Mouse (Mus musculus) left cerebral cortex, adult 8-10 months (tissue): ENCODE measurements at regions not wholly inside any gene's neighbourhood (a gene's known extent, or its start where the extent isn't known, plus 50 kb on each side); places are given as distances from the start of the nearest gene placed in this dataset.

Experiments
- DNase-seq, 2 experiments: peaks; one replicate each; pipeline ENCODE4 v3.0.0; 2022; ENCODE audit warnings: low spot score in 2 of 2

- peak; percentile 12 to 61 for DNase-seq
Measured at GRCm38 (mm10) chr7:77988177-77988576, 749.6 kb downstream of the Ntrk3 start.

- DNase-seq: no peak
Measured at GRCm38 (mm10) chr7:77966658-77967057, 771.2 kb downstream of the Ntrk3 start.

DNA sequence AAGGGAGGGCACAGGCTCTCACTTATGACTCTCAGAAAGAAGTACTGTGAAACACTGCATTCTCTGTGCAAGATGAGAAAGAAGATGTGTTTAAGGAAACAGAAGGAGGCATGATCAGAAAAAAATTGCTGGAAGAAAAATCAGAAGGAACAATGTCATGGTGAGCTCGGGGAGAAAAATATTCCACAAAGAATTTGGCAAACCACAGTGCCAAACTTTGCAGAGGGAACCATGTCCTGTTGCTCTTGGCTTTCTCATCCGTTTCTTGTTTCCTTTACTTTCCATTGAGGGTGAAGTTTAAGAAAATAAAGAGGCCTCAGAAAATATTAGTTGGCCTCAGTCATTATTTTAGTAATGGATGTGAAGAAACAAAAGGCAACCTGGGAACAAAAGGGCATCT, 804.4 kb downstream of the Ntrk3 start:
- no peak for DNase-seq

- DNase-seq: no peak
Measured at GRCm38 (mm10) chr7:77928479-77929467, 809.0 kb downstream of the Ntrk3 start.

GRCm38 (mm10) chr7:77899231-77899630, 838.6 kb downstream of the Ntrk3 start:
- no peak for DNase-seq

DNA sequence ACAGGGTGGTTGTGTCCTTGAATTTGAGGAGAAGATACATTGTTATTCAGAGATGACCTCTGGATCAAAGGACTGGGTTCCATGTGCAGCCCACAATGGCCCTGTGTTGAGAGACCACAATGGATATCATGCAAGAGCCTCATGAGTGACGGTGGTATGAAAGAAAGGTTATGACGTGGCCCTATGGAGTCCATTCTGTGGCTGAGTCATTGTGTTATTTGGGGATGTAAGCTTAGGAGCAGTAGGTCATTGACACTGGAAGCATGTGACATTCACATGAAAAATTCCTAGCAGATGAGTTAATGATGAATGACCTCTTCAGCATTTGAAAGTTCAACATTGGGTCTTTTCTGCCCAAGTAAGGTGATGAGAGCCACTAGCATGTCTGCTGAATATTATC, 849.3 kb downstream of the Ntrk3 start:
- DNase-seq: no peak

DNA sequence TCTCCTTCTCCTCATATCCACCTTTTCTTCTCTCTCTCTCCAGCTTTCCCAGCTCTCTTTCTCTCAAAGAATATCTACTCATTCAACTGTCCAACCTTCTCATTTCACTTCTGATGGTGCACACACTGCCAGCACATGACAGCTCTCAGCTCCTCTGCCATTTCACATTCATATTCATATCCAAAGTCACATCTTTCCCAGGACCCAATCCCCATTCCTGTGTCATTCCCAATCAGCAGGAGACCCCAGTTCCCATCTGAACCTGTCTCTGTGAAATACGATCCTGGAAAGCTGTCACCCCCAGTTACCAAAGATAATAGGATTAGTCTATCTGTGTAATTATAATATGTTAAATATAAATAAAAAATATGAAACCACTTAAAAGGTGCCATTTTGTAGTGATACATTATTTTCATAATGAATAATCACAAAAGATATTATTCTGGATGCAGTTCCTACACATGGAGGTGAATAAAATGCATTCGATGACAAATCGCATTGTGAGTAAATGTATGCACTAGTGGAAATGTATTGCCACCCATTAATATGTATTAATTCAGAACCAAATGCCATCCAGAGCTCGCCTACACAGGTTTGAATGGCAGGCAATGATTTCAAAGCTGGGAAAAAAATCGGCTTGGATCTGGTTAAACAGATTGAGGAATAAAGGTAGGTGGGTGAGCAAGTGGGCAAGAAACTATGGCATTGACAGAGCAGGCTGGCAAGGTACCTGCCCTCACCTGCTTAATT, 855.0 kb downstream of the Ntrk3 start:
- DNase-seq: no peak

DNA sequence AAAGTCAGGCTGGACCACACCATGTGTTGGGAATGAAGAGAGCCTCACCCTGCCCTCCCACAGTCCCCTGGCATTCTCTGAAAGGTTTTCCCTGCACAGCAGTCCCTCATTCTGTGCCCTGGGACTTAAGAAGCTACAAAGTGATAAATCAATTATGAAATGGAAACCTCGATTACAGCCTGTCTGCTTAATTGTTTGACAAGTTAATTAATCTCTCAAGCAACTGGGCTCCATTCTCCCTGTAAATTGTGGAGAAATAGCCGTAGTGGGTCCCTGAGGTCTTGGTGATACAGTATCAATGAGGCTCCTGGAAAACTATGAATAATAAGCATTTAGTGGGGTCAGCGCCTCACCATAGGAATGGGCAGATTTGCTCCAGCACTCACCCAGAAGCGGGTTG, 870.3 kb downstream of the Ntrk3 start:
- DNase-seq: no peak

GRCm38 (mm10) chr7:77861841-77862240, 876.0 kb downstream of the Ntrk3 start:
- peak in 1 of 2 experiments; percentile 6 for DNase-seq

DNA sequence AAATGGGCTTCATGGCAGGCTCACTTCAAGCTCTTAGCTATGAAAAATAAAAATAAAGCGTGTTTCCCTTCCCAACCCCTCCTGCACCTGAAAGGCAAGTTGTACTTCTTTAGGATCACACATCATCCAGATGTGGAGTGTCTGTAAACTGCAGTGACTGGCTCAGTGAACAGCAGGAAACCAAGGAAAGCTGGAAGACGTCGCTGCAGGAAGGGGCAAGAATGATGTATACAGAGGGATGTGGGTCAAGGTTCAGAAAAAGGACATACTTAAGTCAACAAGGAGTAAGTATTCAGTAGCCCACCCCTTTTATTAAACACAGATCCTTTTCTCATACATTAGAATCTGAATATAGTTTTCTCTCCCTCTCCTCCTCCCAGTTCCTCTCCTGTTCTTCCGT, 879.4 kb downstream of the Ntrk3 start:
- DNase-seq: no peak

GRCm38 (mm10) chr7:77857979-77858378, 879.8 kb downstream of the Ntrk3 start:
- DNase-seq: no peak

DNA sequence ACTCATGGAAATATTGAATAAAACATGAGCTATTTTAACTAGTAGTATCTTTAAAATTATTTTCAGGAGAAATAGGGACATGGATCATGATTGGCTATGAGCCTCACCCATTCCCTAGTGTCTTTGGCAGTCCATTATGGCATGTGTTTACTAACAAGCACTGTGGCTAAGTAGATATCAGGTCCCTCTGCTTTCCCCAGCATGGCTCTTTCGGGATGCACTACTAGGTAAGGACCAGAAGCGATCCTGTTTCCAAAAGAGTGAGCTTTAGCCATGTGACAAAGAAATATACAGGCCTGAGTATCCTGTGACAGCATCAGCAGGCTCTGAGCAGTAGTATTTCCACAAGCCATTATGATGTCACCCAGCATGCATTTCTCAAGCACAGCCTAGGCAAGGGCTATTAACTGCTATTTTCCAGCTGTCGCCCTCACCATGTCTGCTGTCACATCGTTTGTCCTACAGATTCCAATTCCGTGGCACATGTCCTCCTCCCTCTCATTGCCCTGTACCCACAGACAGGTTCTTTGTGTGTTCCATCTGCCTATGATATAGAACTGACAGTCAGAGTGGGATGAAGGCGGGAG, 882.1 kb downstream of the Ntrk3 start:
- no peak for DNase-seq

GRCm38 (mm10) chr7:77855077-77855476, 882.7 kb downstream of the Ntrk3 start:
- no peak for DNase-seq

GRCm38 (mm10) chr7:77824261-77824959, 913.4 kb downstream of the Ntrk3 start:
- no peak for DNase-seq

DNA sequence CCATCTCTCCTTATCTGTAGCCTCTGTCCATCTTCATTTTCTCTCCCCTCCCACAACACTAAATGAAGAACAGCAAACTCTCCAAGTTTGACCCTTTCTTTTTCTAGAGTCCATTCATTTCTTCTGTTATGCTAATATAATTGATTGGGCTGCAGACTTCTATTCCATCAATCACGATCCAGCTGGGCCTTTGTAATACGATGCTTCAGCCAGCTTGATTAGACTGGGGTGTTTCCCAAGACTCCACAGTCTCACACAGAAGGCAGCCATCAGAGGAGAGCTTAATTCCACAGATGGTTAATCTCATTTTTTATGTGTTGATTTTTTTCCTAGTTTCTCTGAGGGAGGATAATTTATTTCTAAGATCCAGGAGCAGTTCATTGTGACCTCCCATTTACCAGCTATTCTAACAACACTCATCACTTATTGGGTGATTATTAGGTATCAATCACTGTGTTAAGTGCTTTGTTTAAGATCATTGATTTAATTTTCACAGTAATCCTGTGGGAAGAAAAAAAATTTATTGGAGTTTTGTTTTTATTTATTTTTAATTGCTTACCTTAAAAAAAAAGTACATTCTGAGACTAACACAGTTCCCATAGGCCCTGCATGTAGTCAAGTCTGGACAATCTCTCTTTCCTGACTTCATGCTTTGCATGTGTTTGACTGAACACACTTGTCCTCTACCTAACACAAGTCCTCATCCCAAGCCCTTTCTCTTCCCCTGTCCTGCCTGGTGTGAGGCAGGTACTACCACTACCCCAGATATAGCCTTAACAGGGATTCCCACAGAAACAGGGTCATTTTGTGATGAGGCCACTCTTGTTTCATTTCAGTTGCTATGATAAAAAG, 925.5 kb downstream of the Ntrk3 start:
- DNase-seq: no peak

- DNase-seq: no peak
Measured at GRCm38 (mm10) chr7:77786801-77787200, 951.0 kb downstream of the Ntrk3 start.

- DNase-seq: peak; percentile 20 to 49
Measured at GRCm38 (mm10) chr7:77771711-77772449, 965.9 kb downstream of the Ntrk3 start.

DNA sequence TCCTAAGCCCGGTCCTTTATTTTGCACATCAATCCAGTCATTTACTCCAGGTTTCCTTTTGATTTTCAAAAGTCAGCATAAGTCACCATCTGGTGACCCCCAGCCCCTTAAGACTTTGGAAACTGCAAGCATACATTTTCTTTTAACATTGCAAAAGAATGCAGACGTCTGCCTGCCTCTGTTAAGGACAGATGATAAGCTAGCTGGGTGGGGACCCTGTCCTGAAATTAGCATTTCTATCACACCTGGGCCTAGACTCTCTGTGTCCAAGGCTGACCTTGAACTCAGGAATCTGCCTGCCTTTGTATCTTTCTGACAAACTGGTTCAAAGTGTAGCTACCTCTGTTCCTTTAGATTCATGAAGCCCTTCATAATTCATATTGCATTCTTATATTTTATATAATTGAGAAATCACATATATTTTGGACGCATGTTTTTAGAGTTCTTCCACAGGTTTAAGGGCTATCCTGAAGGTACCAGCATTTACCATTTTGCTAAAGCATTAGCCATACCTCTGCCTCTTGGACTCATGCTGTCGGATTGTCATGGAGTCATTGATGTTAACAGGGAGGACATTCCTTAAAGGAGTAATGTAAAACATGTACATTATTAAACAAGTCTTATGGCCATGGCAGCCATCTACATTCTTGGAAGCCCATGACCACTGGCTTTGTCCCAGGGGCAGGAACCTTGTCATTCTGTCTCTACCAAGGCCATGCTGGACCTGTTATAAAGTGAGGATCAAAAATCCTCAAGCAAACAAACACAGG, 998.6 kb downstream of the Ntrk3 start:
- no peak for DNase-seq
